Mouse (Mus musculus): ENCODE measurements around the gene Gm10643.

Gm10643 gene

GRCm38 (mm10) chr8:84070667-84071066, 5.7 kb upstream of the Gm10643 start:
- DNase-seq = no peak

- no peak for DNase-seq
Measured at GRCm38 (mm10) chr8:84070241-84070640, 5.3 kb upstream of the Gm10643 start.

- DNase-seq = no peak
Measured at GRCm38 (mm10) chr8:84069750-84070149, 4.8 kb upstream of the Gm10643 start.

GRCm38 (mm10) chr8:84069169-84069568, 4.2 kb upstream of the Gm10643 start:
- no peak for DNase-seq

GRCm38 (mm10) chr8:84068316-84069035, 3.5 kb upstream of the Gm10643 start:
- DNase-seq = no peak

GRCm38 (mm10) chr8:84067911-84068310, 3.0 kb upstream of the Gm10643 start:
- no peak for DNase-seq

GRCm38 (mm10) chr8:84067047-84067573, 2.2 kb upstream of the Gm10643 start:
- peak; percentile 96 to 98 for DNase-seq

GRCm38 (mm10) chr8:84066291-84066930, 1.5 kb upstream of the Gm10643 start, which contains the start of gene Rfx1:
Gene Rfx1 (plus strand): TSS chr8:84066834.
- DNase-seq = peak; percentile 99 to 100

GRCm38 (mm10) chr8:84065457-84066072, 628 bp upstream of the Gm10643 start:
- no peak for DNase-seq

- peak; percentile 56 to 62 for DNase-seq
Measured at GRCm38 (mm10) chr8:84063861-84064610, 901 bp downstream of the Gm10643 start.

GRCm38 (mm10) chr8:84060245-84060644, 4.7 kb downstream of the Gm10643 start:
- DNase-seq = no peak

GRCm38 (mm10) chr8:84059226-84059625, 5.7 kb downstream of the Gm10643 start:
- DNase-seq = no peak

GRCm38 (mm10) chr8:84057827-84058226, 7.1 kb downstream of the Gm10643 start:
- DNase-seq = no peak

GRCm38 (mm10) chr8:84053229-84053628, 11.7 kb downstream of the Gm10643 start:
- no peak for DNase-seq

- DNase-seq = peak; percentile 42 to 72
Measured at GRCm38 (mm10) chr8:84052746-84053145, 12.2 kb downstream of the Gm10643 start.

GRCm38 (mm10) chr8:84048171-84048570, 16.8 kb downstream of the Gm10643 start:
- no peak for DNase-seq

- no peak for DNase-seq
Measured at GRCm38 (mm10) chr8:84046505-84046904, 18.4 kb downstream of the Gm10643 start.

GRCm38 (mm10) chr8:84044900-84045299, 20.0 kb downstream of the Gm10643 start, which contains the start of gene Rln3:
Gene Rln3 (minus strand): TSS chr8:84045000.
- no peak for DNase-seq

GRCm38 (mm10) chr8:84044103-84044502, 20.8 kb downstream of the Gm10643 start:
- DNase-seq = no peak

- DNase-seq = peak; percentile 37 to 74
Measured at GRCm38 (mm10) chr8:84042948-84043342, 22.0 kb downstream of the Gm10643 start.

- peak; percentile 77 to 83 for DNase-seq
Measured at GRCm38 (mm10) chr8:84042066-84042947, 22.6 kb downstream of the Gm10643 start, which contains the start of gene Il27ra. Gene Il27ra (minus strand): TSS chr8:84042589.

GRCm38 (mm10) chr8:84039050-84039449, 25.9 kb downstream of the Gm10643 start:
- DNase-seq = peak; percentile 57 to 80
